Mouse (Mus musculus) midbrain, postnatal 0 days (tissue): ENCODE results near the gene Map2k1. TPM values are rescaled to one million over a fixed set of nuclear protein-coding genes. Genes with fewer than 3 reads are reported as not detected.
A peak's percentile ranks its signal among the peaks of the same experiment; 100 is the strongest.

ENCODE experiments used
- ATAC-seq: fragments of 200-750 bp; cut with Nextera tagmentation; 2 replicates; pipeline ENCODE4 v1.8.0; 2017; ENCODE audit warnings: moderate number of reproducible peaks, mild to moderate bottlenecking, moderate TSS enrichment, moderate library complexity; ENCODE audit not compliant: low FRiP score
- DNase-seq: peaks from one replicate; pipeline ENCODE4 v3.0.0-alpha.2; 2015; ENCODE audit warnings: low spot score
- H3K27ac ChIP-seq: fragments of 300-500 bp; sonication (generic); 2 replicates; pipeline ENCODE4 v1.5.1; 2014; ENCODE audit warnings: low read depth, mild to moderate bottlenecking, low read length, mixed read lengths
- H3K27me3 ChIP-seq: fragments of 300-500 bp; sonication (generic); 2 replicates; pipeline ENCODE4 v1.6.1; 2014; ENCODE audit warnings: low read length, control low read depth, mixed read lengths; ENCODE audit not compliant: insufficient read depth
- H3K36me3 ChIP-seq: fragments of 300-500 bp; sonication (generic); 2 replicates; pipeline ENCODE4 v1.6.1; 2014; ENCODE audit warnings: low read length, control low read depth, mixed read lengths; ENCODE audit not compliant: insufficient read depth
- H3K4me1 ChIP-seq: fragments of 300-500 bp; sonication (generic); 2 replicates; pipeline ENCODE4 v1.6.1; 2014; ENCODE audit warnings: mild to moderate bottlenecking, control low read depth, antibody characterized with exemption, low read length, mixed read lengths; ENCODE audit not compliant: insufficient read depth
- H3K4me2 ChIP-seq: fragments of 300-500 bp; sonication (generic); 2 replicates; pipeline ENCODE4 v1.6.1; 2014; ENCODE audit warnings: low read depth, mild to moderate bottlenecking, low read length, mixed read lengths; ENCODE audit not compliant: poor library complexity, severe bottlenecking
- H3K4me3 ChIP-seq: fragments of 300-500 bp; sonication (generic); 2 replicates; pipeline ENCODE4 v1.5.1; 2014; ENCODE audit warnings: low read depth, mild to moderate bottlenecking, low read length, moderate library complexity
- H3K9ac ChIP-seq: fragments of 300-500 bp; sonication (generic); replicated peaks from 2 replicates; pipeline ENCODE4 v1.6.1; 2014; ENCODE audit warnings: mild to moderate bottlenecking, low read length, moderate library complexity, mixed read lengths; ENCODE audit not compliant: poor library complexity, severe bottlenecking
- H3K9me3 ChIP-seq: fragments of 300-500 bp; sonication (generic); 2 replicates; pipeline ENCODE4 v1.6.1; 2016; ENCODE audit warnings: low read length, control low read depth
- CTCF ChIP-seq: IDR thresholded peaks from 2 replicates; pipeline ENCODE4 v1.5.1; 2016; ENCODE audit warnings: antibody characterized with exemption, mild to moderate bottlenecking
- WGBS: fragments of 180-500 bp; shearing (Covaris S2); extraction: QIAGEN DNeasy Blood & Tissue Kit; methylation state at CpG from one replicate; pipeline ENCODE4 v1.1.7; 2014; 5-methylcytosine and 5-hydroxymethylcytosine counted together
- polyA plus RNA-seq: library from polyadenylated mRNA; unstranded; fragments of >200 nt; fragmentation: Nextera tagmentation; extraction: Ambion mirVana; gene quantifications from 2 replicates; pipeline ENCODE4 v1.2.1, GENCODE M21; 2015
- total RNA-seq: library from RNA; depleted of rRNA; stranded (reverse); fragments of >200 nt; gene quantifications from 2 replicates; pipeline ENCODE4 v1.2.3, GENCODE M21; 2014

Map2k1 gene
- total and polyA plus RNA-seq, 2 experiments from 2014 or later = 70.6 to 86.9 TPM

DNA sequence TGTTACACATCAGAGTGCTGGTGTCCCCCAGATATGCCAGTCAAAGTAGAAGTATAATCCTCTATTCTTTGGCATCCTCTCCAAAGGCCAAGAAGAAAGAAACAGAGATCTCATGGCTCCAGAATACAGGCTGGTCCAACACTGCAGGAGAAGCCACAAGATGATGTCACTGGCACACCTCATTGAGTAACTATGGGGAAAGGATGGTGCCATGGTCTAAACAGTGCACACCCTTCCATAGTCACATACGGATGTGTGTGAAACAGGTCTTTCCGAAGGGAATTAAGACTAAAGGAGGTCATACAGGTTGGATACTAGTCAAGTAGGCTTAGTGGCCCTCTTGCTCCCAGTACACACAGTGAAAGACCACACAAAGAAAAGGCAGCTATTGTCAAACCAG lies 36.8 kb downstream of the Map2k1 start:
- Histone ChIP-seq H3K4me1 (no peaks in the 10 kb centered on the region), H3K27ac (no peak overlapping the region), H3K4me2 (no peak overlapping the region), H3K27me3 (no peaks in the 10 kb centered on the region), H3K9me3 (no peaks in the 10 kb centered on the region), H3K36me3 (no peaks in the 10 kb centered on the region), H3K4me3 (no peak overlapping the region), H3K9ac (no peak overlapping the region)
- 95% methylated on average over 2 of the region's 2 CpGs for WGBS
- ATAC-seq (no peak), DNase-seq (no peak)
- no peak for TF ChIP-seq CTCF

DNA sequence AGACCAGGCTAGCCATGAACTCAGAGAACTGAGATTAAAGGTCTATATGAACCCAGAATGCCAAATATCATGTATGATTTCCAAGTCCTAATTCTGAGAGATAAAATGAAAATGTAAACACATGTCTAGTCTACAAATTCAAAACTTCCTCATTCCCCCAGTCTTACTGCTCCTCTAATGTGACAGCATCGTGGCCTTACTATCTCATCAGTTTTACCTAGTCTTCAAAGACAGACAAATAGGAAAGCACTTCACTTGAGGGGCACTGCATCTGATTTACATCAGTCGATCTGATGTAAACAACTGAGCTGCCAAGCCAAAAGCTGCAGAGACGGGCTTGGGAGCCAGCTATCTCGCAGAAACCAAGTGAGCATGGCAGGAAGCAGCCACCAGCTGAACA lies 37.3 kb downstream of the Map2k1 start:
- Histone ChIP-seq H3K9ac (no peak overlapping the region), H3K4me2 (no peak overlapping the region), H3K36me3 (no peaks in the 10 kb centered on the region), H3K4me1 (no peaks in the 10 kb centered on the region), H3K4me3 (no peak overlapping the region), H3K27me3 (no peaks in the 10 kb centered on the region), H3K27ac (no peak overlapping the region), H3K9me3 (no peaks in the 10 kb centered on the region)
- WGBS = 78% methylated on average over 4 of the region's 4 CpGs
- TF ChIP-seq CTCF = no peak
- ATAC-seq (no peak), DNase-seq (no peak)

DNA sequence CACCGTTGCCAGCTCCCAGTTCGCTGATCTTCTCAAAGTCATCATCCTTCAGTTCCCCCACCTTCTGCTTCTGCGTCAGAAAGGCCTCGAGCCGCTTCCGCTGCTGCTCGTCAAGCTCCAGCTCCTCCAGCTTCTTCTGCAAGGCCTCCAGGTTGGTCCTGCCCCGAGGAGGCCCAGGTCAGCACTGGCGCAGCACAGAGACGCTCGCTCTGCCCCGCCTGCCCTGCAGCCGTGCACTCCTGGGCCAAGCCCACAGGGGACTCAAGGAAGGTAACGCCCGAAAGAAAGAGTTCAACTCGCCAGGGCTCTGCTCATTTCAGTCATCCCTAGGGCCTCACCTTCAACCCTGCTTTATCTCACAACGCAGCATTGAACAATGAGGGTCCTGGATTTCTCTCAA lies 39.0 kb downstream of the Map2k1 start:
- Histone ChIP-seq H3K4me2 (no peak overlapping the region), H3K9me3 (no peaks in the 10 kb centered on the region), H3K27ac (no peak overlapping the region), H3K36me3 (peaks cover 2% of the 10 kb centered on the region; the same call in 1 of the 2 replicates), H3K4me3 (no peak overlapping the region), H3K9ac (no peak overlapping the region), H3K4me1 (no peaks in the 10 kb centered on the region), H3K27me3 (no peaks in the 10 kb centered on the region)
- ATAC-seq (no peak), DNase-seq (no peak)
- TF ChIP-seq CTCF = no peak
- 93% methylated on average over 17 of the region's 17 CpGs for WGBS

DNA sequence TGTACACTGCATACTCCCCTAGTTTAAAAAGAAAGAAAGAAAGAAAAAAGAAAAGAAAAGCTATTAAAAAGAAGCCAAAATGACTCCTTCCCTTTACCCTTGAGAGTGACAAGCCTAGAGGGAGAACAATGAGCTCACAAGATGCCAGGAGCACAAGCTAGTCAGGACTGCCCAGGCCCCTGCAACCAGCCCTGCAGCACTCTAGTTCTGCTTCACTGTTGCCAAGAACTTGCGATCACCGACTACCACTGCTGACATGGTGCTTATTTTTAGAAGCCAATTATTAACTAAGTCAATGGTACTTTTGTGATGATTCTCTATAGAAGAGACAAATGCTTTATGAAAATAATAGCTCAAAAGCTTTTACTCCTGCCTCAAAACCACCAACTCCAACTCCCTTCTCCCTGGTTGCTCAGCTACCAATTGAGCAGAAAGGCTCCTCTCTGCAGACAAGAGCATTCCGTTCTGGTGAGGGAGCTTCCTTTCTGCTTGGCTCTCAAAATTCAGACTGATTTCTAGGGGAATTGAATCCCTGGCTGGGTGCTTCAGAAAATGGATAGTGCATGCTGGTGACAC lies 45.8 kb downstream of the Map2k1 start:
- no peak overlapping the region; the same call in 1 of the 2 replicates for H3K27ac ChIP-seq

DNA sequence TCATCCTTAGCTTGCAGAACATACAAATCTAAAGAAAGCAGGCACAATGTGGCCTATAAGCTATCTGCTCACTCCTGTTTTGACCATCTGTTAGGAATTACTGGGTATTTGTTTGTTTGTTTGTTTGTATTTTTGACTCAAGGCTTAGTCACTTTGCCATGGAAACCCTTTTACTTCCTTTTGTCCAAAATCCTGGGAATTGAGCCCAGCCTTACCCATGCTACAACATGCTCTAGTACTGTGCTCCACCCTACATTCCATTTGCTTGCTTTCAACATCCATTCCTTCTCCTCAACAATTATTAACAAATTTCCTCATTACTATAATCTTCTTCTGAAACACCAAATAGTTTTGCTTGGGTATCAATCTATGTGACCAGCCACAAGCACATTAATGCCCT lies 50.6 kb downstream of the Map2k1 start:
- TF ChIP-seq CTCF = no peak
- H3K9me3 ChIP-seq = no peaks in the 10 kb centered on the region

More for the DNA sequence above, 45.8 kb downstream of the Map2k1 start:
- Histone ChIP-seq H3K4me3 (no peak overlapping the region), H3K9me3 (no peaks in the 10 kb centered on the region), H3K9ac (0 out of 2 replicates have a peak overlapping the region, but pooled peaks have one; percentile 13), H3K27me3 (no peaks in the 10 kb centered on the region), H3K36me3 (peaks cover 5% of the 10 kb centered on the region), H3K4me2 (no peak overlapping the region), H3K4me1 (no peaks in the 10 kb centered on the region)
- ATAC-seq (no peak), DNase-seq (no peak)
- WGBS = 82% methylated on average over 3 of the region's 3 CpGs
- TF ChIP-seq CTCF = no peak

DNA sequence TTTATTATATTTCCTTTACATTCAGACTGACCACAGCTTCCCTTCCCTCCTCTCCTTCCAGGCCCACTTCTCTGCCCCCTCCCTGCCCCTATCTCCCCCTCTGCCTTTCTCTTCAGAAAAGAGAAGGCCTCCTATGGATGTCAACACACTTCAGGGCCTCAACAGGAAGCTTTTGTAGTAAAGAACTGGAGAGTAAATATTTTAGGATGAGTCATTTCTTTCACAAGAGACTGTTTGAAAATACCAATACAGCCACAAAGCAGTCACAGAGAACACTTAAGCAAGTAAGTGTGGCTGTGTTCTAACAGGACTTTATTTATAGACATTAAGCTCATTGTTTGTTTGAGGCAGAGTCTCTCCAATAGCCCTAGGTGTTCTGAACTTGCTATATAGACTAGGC lies 51.1 kb downstream of the Map2k1 start:
- no peaks in the 10 kb centered on the region for H3K4me1 ChIP-seq
- H3K4me2 ChIP-seq = no peak overlapping the region
- H3K9ac ChIP-seq = no peak overlapping the region
- DNase-seq (no peak), ATAC-seq (no peak)
- H3K4me3 ChIP-seq = no peak overlapping the region
- no peaks in the 10 kb centered on the region for H3K27me3 ChIP-seq
- H3K27ac ChIP-seq = no peak overlapping the region
- no peak for TF ChIP-seq CTCF
- H3K9me3 ChIP-seq = no peaks in the 10 kb centered on the region
- peaks cover 3% of the 10 kb centered on the region; the same call in 1 of the 2 replicates for H3K36me3 ChIP-seq

More for the DNA sequence above, 50.6 kb downstream of the Map2k1 start:
- Histone ChIP-seq H3K27me3 (no peaks in the 10 kb centered on the region), H3K27ac (no peak overlapping the region), H3K9ac (no peak overlapping the region), H3K4me2 (no peak overlapping the region), H3K4me3 (no peak overlapping the region), H3K36me3 (peaks cover 3% of the 10 kb centered on the region; the same call in 1 of the 2 replicates), H3K4me1 (no peaks in the 10 kb centered on the region)
- ATAC-seq (no peak), DNase-seq (no peak)
